Mouse (Mus musculus) CH12.LX (cell line): ENCODE data around the gene Mef2a. TPM values are rescaled to one million over a fixed set of nuclear protein-coding genes. Genes with fewer than 3 reads are reported as not detected.

Experiments
- DNase-seq: peaks from one replicate; pipeline ENCODE4 v3.0.0-alpha.2; 2013; ENCODE audit errors: extremely low read depth
- H3K27ac ChIP-seq: 2 replicates; pipeline ENCODE4 v1.5.1; 2012; ENCODE audit warnings: low read depth, mild to moderate bottlenecking, control low read depth, moderate library complexity; ENCODE audit not compliant: insufficient read depth
- H3K27me3 ChIP-seq: replicated peaks from 2 replicates; pipeline ENCODE3; 2012; ENCODE audit warnings: inconsistent platforms
- H3K36me3 ChIP-seq, 2 experiments: replicated peaks in 1 of 2; 2 replicates each; pipeline versions ENCODE3 to v1.6.1; 2012; ENCODE audit warnings: inconsistent platforms in 1 of 2, low read length in 1 of 2, mild to moderate bottlenecking in 1 of 2, mixed read lengths in 1 of 2, moderate library complexity in 1 of 2; ENCODE audit not compliant: control insufficient read depth in 1 of 2, insufficient read depth in 1 of 2
- H3K4me1 ChIP-seq, 2 experiments: 2 replicates each; pipeline ENCODE4 v1.6.1; 2012; ENCODE audit warnings: inconsistent platforms in 1 of 2, moderate library complexity in 1 of 2; ENCODE audit not compliant: insufficient read depth in 2 of 2, control insufficient read depth in 1 of 2
- H3K4me2 ChIP-seq: 2 replicates; pipeline ENCODE4 v1.6.1; 2012; ENCODE audit warnings: low read depth, mild to moderate bottlenecking, control low read depth; ENCODE audit not compliant: poor library complexity, insufficient read depth, severe bottlenecking
- H3K4me3 ChIP-seq, 3 experiments: fragments of 150-350 bp in 1 of 3; sonication (generic) in 1 of 3; replicated peaks in 1 of 3; 2 replicates each; pipeline versions ENCODE3 to v1.5.1; 2011 to 2012; ENCODE audit warnings: low read depth in 2 of 3, low read length in 2 of 3, mild to moderate bottlenecking in 2 of 3, moderate library complexity in 2 of 3, control low read depth in 1 of 3, improper control_type of control experiment in 1 of 3, inconsistent platforms in 1 of 3, mixed read lengths in 1 of 3; ENCODE audit not compliant: poor library complexity in 1 of 3
- H3K79me2 ChIP-seq: replicated peaks from 2 replicates; pipeline ENCODE4 v1.6.1; 2012; ENCODE audit warnings: mild to moderate bottlenecking, moderate library complexity; ENCODE audit not compliant: control insufficient read depth, poor library complexity, insufficient read depth, severe bottlenecking; ENCODE audit errors: extremely low read depth
- H3K9ac ChIP-seq: 2 replicates; pipeline ENCODE4 v1.6.1; 2012; ENCODE audit warnings: low read depth, mild to moderate bottlenecking, control low read depth, moderate library complexity; ENCODE audit not compliant: insufficient read depth
- H3K9me3 ChIP-seq: replicated peaks from 2 replicates; pipeline ENCODE3; 2012; ENCODE audit warnings: low read length, inconsistent platforms, mixed read lengths
- ELF1 ChIP-seq: IDR thresholded peaks from 2 replicates; pipeline ENCODE4 v1.6.1; 2014; ENCODE audit warnings: low read depth, mild to moderate bottlenecking, inconsistent platforms, low read length, improper control_type of control experiment
- GABPA ChIP-seq: IDR thresholded peaks from 2 replicates; pipeline ENCODE4 v1.6.1; 2012; ENCODE audit warnings: low read depth, low read length, improper control_type of control experiment, inconsistent platforms; ENCODE audit not compliant: insufficient replicate concordance
- IRF4 ChIP-seq: IDR thresholded peaks from 2 replicates; pipeline ENCODE4 v1.6.1; 2014; ENCODE audit warnings: low read depth, mild to moderate bottlenecking, inconsistent platforms, low read length, improper control_type of control experiment
- MAFK ChIP-seq: IDR thresholded peaks from 2 replicates; pipeline ENCODE4 v1.6.1; 2011; ENCODE audit warnings: low read length, improper control_type of control experiment; ENCODE audit not compliant: insufficient replicate concordance
- MAX ChIP-seq: IDR thresholded peaks from 2 replicates; pipeline ENCODE4 v1.6.1; 2011; ENCODE audit warnings: low read length, improper control_type of control experiment
- MEF2A ChIP-seq: IDR thresholded peaks from 2 replicates; pipeline ENCODE4 v1.6.1; 2014; ENCODE audit warnings: low read depth, mild to moderate bottlenecking, inconsistent platforms, low read length, improper control_type of control experiment, borderline replicate concordance
- MXI1 ChIP-seq: IDR thresholded peaks from 2 replicates; pipeline ENCODE4 v1.6.1; 2011; ENCODE audit warnings: mild to moderate bottlenecking, low read depth, low read length, improper control_type of control experiment
- MYC ChIP-seq: IDR thresholded peaks from 2 replicates; pipeline ENCODE4 v1.6.1; 2011; ENCODE audit warnings: low read depth, mild to moderate bottlenecking, improper control_type of control experiment, low read length
- PAX5 ChIP-seq: IDR thresholded peaks from 2 replicates; pipeline ENCODE4 v1.6.1; 2012; ENCODE audit warnings: low read length, inconsistent platforms, mixed read lengths
- POLR2A ChIP-seq: IDR thresholded peaks from 2 replicates; pipeline ENCODE4 v1.6.1; 2011; ENCODE audit warnings: low read depth, mild to moderate bottlenecking, improper control_type of control experiment, low read length
- POLR2AphosphoS2 ChIP-seq: IDR thresholded peaks from 2 replicates; pipeline ENCODE4 v1.6.1; 2011; ENCODE audit warnings: low read depth, low read length, improper control_type of control experiment
- SIN3A ChIP-seq: IDR thresholded peaks from 2 replicates; pipeline ENCODE4 v1.6.1; 2012; ENCODE audit warnings: low read length, improper control_type of control experiment, inconsistent platforms
- SMC3 ChIP-seq: IDR thresholded peaks from 2 replicates; pipeline ENCODE4 v1.6.1; 2011; ENCODE audit warnings: low read depth, low read length, improper control_type of control experiment
- TCF12 ChIP-seq: IDR thresholded peaks from 2 replicates; pipeline ENCODE4 v1.6.1; 2014; ENCODE audit warnings: low read depth, mild to moderate bottlenecking, inconsistent platforms, low read length, improper control_type of control experiment
- UBTF ChIP-seq: IDR thresholded peaks from 2 replicates; pipeline ENCODE4 v1.6.1; 2012; ENCODE audit warnings: low read depth, mild to moderate bottlenecking, inconsistent platforms, low read length, improper control_type of control experiment, moderate library complexity
- USF1 ChIP-seq: IDR thresholded peaks from 2 replicates; pipeline ENCODE4 v1.6.1; 2014; ENCODE audit warnings: low read depth, mild to moderate bottlenecking, inconsistent platforms, low read length, improper control_type of control experiment
- ZC3H11A ChIP-seq: IDR thresholded peaks from 2 replicates; pipeline ENCODE4 v1.6.1; 2012; ENCODE audit warnings: low read depth, mild to moderate bottlenecking, inconsistent platforms, low read length, improper control_type of control experiment
- ZMIZ1 ChIP-seq: IDR thresholded peaks from 2 replicates; pipeline ENCODE4 v1.6.1; 2012; ENCODE audit warnings: low read depth, mild to moderate bottlenecking, inconsistent platforms, low read length, improper control_type of control experiment
- ZNF384 ChIP-seq: IDR thresholded peaks from 2 replicates; pipeline ENCODE4 v1.6.1; 2012; ENCODE audit warnings: low read depth, low read length, improper control_type of control experiment, inconsistent platforms
- dilution Hi-C: fragments of 300-500 bp; cut with MboI; formaldehyde crosslinking; loops from 2 replicates; pipeline ENCODE4 v1.14.3; 2020; ENCODE audit warnings: low sequenced_read_pairs; ENCODE audit not compliant: extremely low pct_unique_long_range_greater_than_20kb, extremely low pct_ligation_motif_present
- in situ Hi-C: fragments of 300-500 bp; cut with MboI; formaldehyde crosslinking; loops from 3 replicates; pipeline ENCODE4 v1.14.3; 2019; ENCODE audit warnings: low sequenced_read_pairs, low pct_ligation_motif_present, low pct_unique_long_range_greater_than_20kb, mixed read lengths
- polyA plus RNA-seq: library from polyadenylated mRNA; unstranded; fragments of >175 nt; gene quantifications from 2 replicates; pipeline ENCODE4 v1.2.1, GENCODE M21; 2012; ENCODE audit warnings: low read depth; ENCODE audit not compliant: insufficient read length
- total RNA-seq, 2 experiments: library from RNA; depleted of rRNA; stranded (reverse); fragments of 300-350 nt in 1 of 2; fragments of >200 nt in 1 of 2; gene quantifications; 2 replicates each; pipeline ENCODE4 v1.2.3; 2012 to 2014

Mef2a gene
- total and polyA plus RNA-seq, 3 experiments = 40.1 to 100 (median 42.2) TPM

DNA sequence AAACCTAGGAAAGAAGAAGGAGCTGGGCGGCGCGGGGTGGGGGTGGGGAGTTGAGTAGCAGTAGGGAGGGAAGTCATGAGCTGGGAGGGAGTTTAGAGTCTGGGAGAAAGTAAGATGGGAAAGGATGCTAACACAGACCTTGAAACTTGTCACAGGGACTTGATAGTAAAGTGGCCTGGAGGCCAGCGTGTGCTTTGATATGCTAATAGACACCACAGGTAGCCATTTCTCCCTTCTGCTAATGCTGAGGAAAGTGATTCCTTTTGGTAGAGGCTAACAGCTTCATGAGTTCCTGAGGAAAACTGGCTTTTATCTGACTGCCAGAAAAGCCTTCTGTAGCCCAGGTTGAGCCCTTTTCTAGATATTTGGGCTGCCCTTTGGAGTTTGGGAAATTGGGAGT is 188.9 kb downstream of the Mef2a start:
- no peak for DNase-seq
- in situ Hi-C loops (no loop called here), dilution Hi-C loops (no loop called here)
- H3K36me3 ChIP-seq = no peaks in the 10 kb centered on the region
- peaks cover 23% of the 10 kb centered on the region for H3K27me3 ChIP-seq
- H3K79me2 ChIP-seq = no peaks in the 10 kb centered on the region
- peaks cover 8% of the 10 kb centered on the region for H3K9me3 ChIP-seq
- TF ChIP-seq MXI1 (no peak), UBTF (no peak), SMC3 (no peak), USF1 (no peak), MEF2A (no peak), IRF4 (no peak), POLR2A (no peak), GABPA (no peak), ZC3H11A (no peak), ELF1 (no peak), PAX5 (no peak), SIN3A (no peak), MAX (no peak), MAFK (no peak), ZMIZ1 (no peak), MYC (no peak), TCF12 (no peak), ZNF384 (no peak), POLR2AphosphoS2 (no peak)
- H3K27ac ChIP-seq = no peak overlapping the region
- no peaks in the 10 kb centered on the region for H3K4me1 ChIP-seq
- no peak overlapping the region for H3K4me3 ChIP-seq
- H3K4me2 ChIP-seq = no peak overlapping the region
- no peak overlapping the region for H3K9ac ChIP-seq

Other genes starting within 250 kb of the Mef2a start
- 10.6 and 12.0 TPM in 2 replicates for gene Lysmd4, start 150.3 kb downstream of the Mef2a start, total RNA-seq (2012; rRNA removed)
- 4.4 and 5.0 TPM in 2 replicates for gene Lysmd4, start 150.3 kb downstream of the Mef2a start, total RNA-seq (2014; rRNA removed)
- gene Lysmd4, start 150.3 kb downstream of the Mef2a start, polyA plus RNA-seq = 3.0 and 4.0 TPM in 2 replicates